Mouse (Mus musculus): ENCODE measurements around the gene Slc35a3. TPM values are rescaled to one million over a fixed set of nuclear protein-coding genes. Genes with fewer than 3 reads are reported as not detected.

Slc35a3 gene
- total and polyA plus RNA-seq, 3 experiments, result 16.3 to 45.7 (median 24.6) TPM

- H3K9me3 ChIP-seq (replicated peaks; ENCODE audit: low read length), result no peaks in the 10 kb centered on the region
- peaks cover 4 to 50% of the 10 kb centered on the region in 2 experiments; a peak in 3 of 4 replicates for H3K4me1 ChIP-seq (ENCODE audit: control insufficient read depth in 1 of 2, insufficient read depth in 2 of 2)
- H3K27ac ChIP-seq (ENCODE audit: insufficient read depth, low read depth), result no peak overlapping the region
- H3K4me2 ChIP-seq (ENCODE audit: insufficient read depth, low read depth, poor library complexity, severe bottlenecking), result no peak overlapping the region
- no peak for DNase-seq (ENCODE audit: extremely low read depth)
- no peak for TF ChIP-seq CTCF (conservative IDR thresholded peaks at IDR 0.05 in 1 of 2, IDR thresholded peaks at IDR 0.05 in 1 of 2; ENCODE audit: low read depth in 2 of 2, low read length in 2 of 2)
- no peak for TF ChIP-seq E2F4 (IDR thresholded peaks at IDR 0.05; ENCODE audit: insufficient replicate concordance, low read depth, low read length)
- no peak for TF ChIP-seq TCF12 (IDR thresholded peaks at IDR 0.05; ENCODE audit: low read depth, low read length)
- TF ChIP-seq CHD1 (IDR thresholded peaks at IDR 0.05; ENCODE audit: low read depth, low read length), result no peak
- no peak for TF ChIP-seq EP300 (IDR thresholded peaks at IDR 0.05; ENCODE audit: low read length)
- TF ChIP-seq MXI1 (IDR thresholded peaks at IDR 0.05; ENCODE audit: low read depth, low read length), result no peak
- no peak for TF ChIP-seq GABPA (IDR thresholded peaks at IDR 0.05; ENCODE audit: insufficient replicate concordance, low read depth, low read length)
- TF ChIP-seq ZKSCAN1 (IDR thresholded peaks at IDR 0.05; ENCODE audit: borderline replicate concordance, low read depth, low read length), result no peak
- TF ChIP-seq TBP (conservative IDR thresholded peaks at IDR 0.05; ENCODE audit: low read depth, low read length), result no peak
- TF ChIP-seq NELFE (IDR thresholded peaks at IDR 0.05; ENCODE audit: low read depth, low read length), result no peak
- TF ChIP-seq NRF1 (IDR thresholded peaks at IDR 0.05; ENCODE audit: low read depth, low read length), result no peak
- TF ChIP-seq ZNF384 (IDR thresholded peaks at IDR 0.05; ENCODE audit: low read depth, low read length), result no peak
- no peak for TF ChIP-seq ETS1 (conservative IDR thresholded peaks at IDR 0.05; ENCODE audit: low read depth, low read length)
- TF ChIP-seq JUN (IDR thresholded peaks at IDR 0.05; ENCODE audit: insufficient read depth, low read depth, low read length), result no peak
- no peak for TF ChIP-seq SIN3A (IDR thresholded peaks at IDR 0.05; ENCODE audit: low read length)
- TF ChIP-seq RAD21 (IDR thresholded peaks at IDR 0.05; ENCODE audit: low read depth, low read length), result no peak
- no peak for TF ChIP-seq MEF2A (IDR thresholded peaks at IDR 0.05; ENCODE audit: borderline replicate concordance, low read depth, low read length)
- H3K27me3 ChIP-seq (replicated peaks), result no peaks in the 10 kb centered on the region
- H3K79me2 ChIP-seq (replicated peaks; ENCODE audit: control insufficient read depth, extremely low read depth, insufficient read depth, poor library complexity, severe bottlenecking), result peaks cover 69% of the 10 kb centered on the region
- H3K9ac ChIP-seq (ENCODE audit: insufficient read depth, low read depth), result no peak overlapping the region
- H3K4me3 ChIP-seq (replicated peaks in 1 of 3; ENCODE audit: low read depth in 2 of 3, low read length in 2 of 3, poor library complexity in 1 of 3), result no peak overlapping the region
- dilution Hi-C loops (cut with MboI; ENCODE audit: extremely low pct_ligation_motif_present, extremely low pct_unique_long_range_greater_than_20kb, low sequenced_read_pairs) (no loop called here), in situ Hi-C loops (cut with MboI; ENCODE audit: low pct_ligation_motif_present, low pct_unique_long_range_greater_than_20kb, low sequenced_read_pairs) (no loop called here)
- peaks cover 4 to 48% of the 10 kb centered on the region in 2 experiments for H3K36me3 ChIP-seq (replicated peaks in 1 of 2; ENCODE audit: control insufficient read depth in 1 of 2, insufficient read depth in 1 of 2, low read length in 1 of 2)
Measured at GRCm38 (mm10) chr3:116652033-116652446, 60.6 kb downstream of the Slc35a3 start.

GRCm38 (mm10) chr3:116650698-116651097, 61.9 kb downstream of the Slc35a3 start:
- H3K36me3 ChIP-seq (replicated peaks in 1 of 2; ENCODE audit: control insufficient read depth in 1 of 2, insufficient read depth in 1 of 2, low read length in 1 of 2), result peaks cover 14 to 61% of the 10 kb centered on the region in 2 experiments
- peaks cover 56% of the 10 kb centered on the region for H3K79me2 ChIP-seq (replicated peaks; ENCODE audit: control insufficient read depth, extremely low read depth, insufficient read depth, poor library complexity, severe bottlenecking)
- TF ChIP-seq CHD2 (IDR thresholded peaks at IDR 0.05; ENCODE audit: low read length) (no peak), ZNF384 (IDR thresholded peaks at IDR 0.05; ENCODE audit: low read depth, low read length) (no peak), ZKSCAN1 (IDR thresholded peaks at IDR 0.05; ENCODE audit: borderline replicate concordance, low read depth, low read length) (no peak), GABPA (IDR thresholded peaks at IDR 0.05; ENCODE audit: insufficient replicate concordance, low read depth, low read length) (no peak), TCF12 (IDR thresholded peaks at IDR 0.05; ENCODE audit: low read depth, low read length) (no peak), POLR2A (IDR thresholded peaks at IDR 0.05; ENCODE audit: low read depth, low read length) (no peak), CHD1 (IDR thresholded peaks at IDR 0.05; ENCODE audit: low read depth, low read length) (no peak), TBP (conservative IDR thresholded peaks at IDR 0.05; ENCODE audit: low read depth, low read length) (no peak)
- H3K27ac ChIP-seq (ENCODE audit: insufficient read depth, low read depth), result no peak overlapping the region
- in situ Hi-C loops (cut with MboI; ENCODE audit: low pct_ligation_motif_present, low pct_unique_long_range_greater_than_20kb, low sequenced_read_pairs), result no loop called here
- DNase-seq (ENCODE audit: extremely low read depth), result no peak
- peaks cover 0 to 36% of the 10 kb centered on the region in 2 experiments; a peak in 3 of 4 replicates for H3K4me1 ChIP-seq (ENCODE audit: control insufficient read depth in 1 of 2, insufficient read depth in 2 of 2)
- no peak overlapping the region for H3K9ac ChIP-seq (ENCODE audit: insufficient read depth, low read depth)
- H3K27me3 ChIP-seq (replicated peaks), result no peaks in the 10 kb centered on the region
- dilution Hi-C loops (cut with MboI; ENCODE audit: extremely low pct_ligation_motif_present, extremely low pct_unique_long_range_greater_than_20kb, low sequenced_read_pairs), result no loop called here
- no peaks in the 10 kb centered on the region for H3K9me3 ChIP-seq (replicated peaks; ENCODE audit: low read length)
- no peak overlapping the region for H3K4me2 ChIP-seq (ENCODE audit: insufficient read depth, low read depth, poor library complexity, severe bottlenecking)
- no peak overlapping the region for H3K4me3 ChIP-seq (replicated peaks in 1 of 3; ENCODE audit: low read depth in 2 of 3, low read length in 2 of 3, poor library complexity in 1 of 3)
